Mouse (Mus musculus): ENCODE data around the gene 1110059E24Rik. TPM values are rescaled to one million over a fixed set of nuclear protein-coding genes. Genes with fewer than 3 reads are reported as not detected.

The 1110059E24Rik gene
- polyA plus RNA-seq, 1 experiment: 46.7 TPM

DNA sequence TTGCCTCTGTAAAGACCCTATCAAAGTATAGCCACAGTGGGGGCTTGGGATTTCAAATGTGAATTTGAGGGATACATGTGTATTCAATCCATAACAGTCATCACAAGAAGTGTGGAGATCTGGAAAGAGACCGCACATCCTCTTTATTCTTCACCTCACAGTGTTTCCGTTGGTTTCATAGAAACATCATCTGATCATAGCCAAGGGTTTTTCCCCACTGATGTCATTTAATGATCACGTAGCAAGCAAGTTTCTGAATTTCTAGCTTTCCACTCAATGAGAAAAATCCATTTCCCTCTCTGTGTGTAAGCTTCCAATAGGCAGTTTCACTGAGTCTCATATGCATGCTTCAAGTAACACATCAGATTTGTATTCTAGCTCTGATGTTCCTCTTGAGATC lies 103.1 kb downstream of the 1110059E24Rik start:
- TF ChIP-seq EP300 (IDR thresholded peaks at IDR 0.05; ENCODE audit: insufficient read depth, low read depth, low read length) (no peak), POLR2A (IDR thresholded peaks at IDR 0.05; ENCODE audit: insufficient read depth, low read length) (no peak), CTCF (IDR thresholded peaks at IDR 0.05; ENCODE audit: low read depth, low read length) (no peak)
- H3K36me3 ChIP-seq (ENCODE audit: control insufficient read depth, insufficient read depth, low read length, poor library complexity, severe bottlenecking): no peaks in the 10 kb centered on the region
- no peak overlapping the region for H3K9ac ChIP-seq (ENCODE audit: low read depth, poor library complexity, severe bottlenecking)

DNA sequence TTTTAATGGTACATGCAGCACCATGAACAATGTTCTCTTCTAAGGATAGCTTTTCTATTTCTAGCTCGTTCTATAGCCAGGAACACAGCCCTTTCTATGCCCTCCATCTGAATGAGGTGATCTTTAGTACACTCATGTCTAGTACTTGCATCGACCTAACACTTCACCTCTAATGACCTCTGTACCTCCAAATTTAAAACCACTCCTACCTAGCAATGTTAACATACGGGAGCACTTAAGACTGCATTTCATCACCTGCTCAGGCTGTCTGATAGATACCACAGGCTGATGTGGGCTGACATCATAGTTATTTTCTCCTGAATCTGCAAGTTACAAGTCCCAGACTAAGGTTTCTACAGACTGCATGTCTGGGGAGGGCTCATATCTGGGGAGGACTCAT lies 103.8 kb downstream of the 1110059E24Rik start:
- no peak overlapping the region for H3K27ac ChIP-seq (ENCODE audit: insufficient read depth, low read length)
- no peak overlapping the region for H3K9ac ChIP-seq (ENCODE audit: low read depth, poor library complexity, severe bottlenecking)
- no peaks in the 10 kb centered on the region for H3K36me3 ChIP-seq (ENCODE audit: control insufficient read depth, insufficient read depth, low read length, poor library complexity, severe bottlenecking)
- H3K27me3 ChIP-seq (ENCODE audit: control insufficient read depth, insufficient read depth, low read length, poor library complexity, severe bottlenecking): no peaks in the 10 kb centered on the region
- no peaks in the 10 kb centered on the region for H3K9me3 ChIP-seq (replicated peaks; ENCODE audit: control insufficient read depth, insufficient read depth, low read length, poor library complexity, severe bottlenecking)
- no peak for TF ChIP-seq POLR2A (IDR thresholded peaks at IDR 0.05; ENCODE audit: insufficient read depth, low read length)
- no peak for TF ChIP-seq EP300 (IDR thresholded peaks at IDR 0.05; ENCODE audit: insufficient read depth, low read depth, low read length)
- TF ChIP-seq CTCF (IDR thresholded peaks at IDR 0.05; ENCODE audit: low read depth, low read length): no peak
- no peaks in the 10 kb centered on the region for H3K4me1 ChIP-seq (ENCODE audit: control insufficient read depth, insufficient read depth, low read length)
- H3K4me3 ChIP-seq (ENCODE audit: low read depth, low read length): no peak overlapping the region

More for the DNA sequence above, 103.1 kb downstream of the 1110059E24Rik start:
- no peaks in the 10 kb centered on the region for H3K9me3 ChIP-seq (replicated peaks; ENCODE audit: control insufficient read depth, insufficient read depth, low read length, poor library complexity, severe bottlenecking)
- H3K27me3 ChIP-seq (ENCODE audit: control insufficient read depth, insufficient read depth, low read length, poor library complexity, severe bottlenecking): no peaks in the 10 kb centered on the region
- no peak overlapping the region for H3K27ac ChIP-seq (ENCODE audit: insufficient read depth, low read length)
- no peaks in the 10 kb centered on the region for H3K4me1 ChIP-seq (ENCODE audit: control insufficient read depth, insufficient read depth, low read length)
- no peak overlapping the region for H3K4me3 ChIP-seq (ENCODE audit: low read depth, low read length)

DNA sequence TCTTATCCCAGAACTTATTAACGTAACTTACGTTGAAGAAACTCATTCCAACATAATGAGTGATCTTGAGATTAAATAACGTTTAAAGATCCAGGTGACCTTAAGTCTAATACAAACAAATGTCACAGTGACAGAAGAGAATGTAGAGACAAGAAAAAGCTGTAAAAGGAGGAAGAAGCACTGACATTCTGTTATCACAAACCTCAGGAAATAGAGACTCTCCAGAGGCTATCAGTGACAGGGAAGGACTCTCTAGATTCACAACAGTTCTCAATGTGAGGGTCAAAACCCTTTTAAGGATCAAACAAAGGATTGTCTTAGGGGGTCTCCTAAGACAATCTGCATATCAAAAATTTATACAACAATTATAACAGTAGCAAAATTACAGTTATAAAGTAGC lies 115.7 kb downstream of the 1110059E24Rik start:
- TF ChIP-seq POLR2A (IDR thresholded peaks at IDR 0.05; ENCODE audit: insufficient read depth, low read length) (no peak), CTCF (IDR thresholded peaks at IDR 0.05; ENCODE audit: low read depth, low read length) (no peak), EP300 (IDR thresholded peaks at IDR 0.05; ENCODE audit: insufficient read depth, low read depth, low read length) (no peak)
- H3K4me3 ChIP-seq (ENCODE audit: low read depth, low read length): no peak overlapping the region
- no peaks in the 10 kb centered on the region for H3K4me1 ChIP-seq (ENCODE audit: control insufficient read depth, insufficient read depth, low read length)
- H3K27ac ChIP-seq (ENCODE audit: insufficient read depth, low read length): no peak overlapping the region
- no peaks in the 10 kb centered on the region for H3K27me3 ChIP-seq (ENCODE audit: control insufficient read depth, insufficient read depth, low read length, poor library complexity, severe bottlenecking)
- no peaks in the 10 kb centered on the region for H3K36me3 ChIP-seq (ENCODE audit: control insufficient read depth, insufficient read depth, low read length, poor library complexity, severe bottlenecking)
- H3K9ac ChIP-seq (ENCODE audit: low read depth, poor library complexity, severe bottlenecking): no peak overlapping the region
- H3K9me3 ChIP-seq (replicated peaks; ENCODE audit: control insufficient read depth, insufficient read depth, low read length, poor library complexity, severe bottlenecking): no peaks in the 10 kb centered on the region

Other genes with a start within 250 kb of the 1110059E24Rik start
- gene Gda, start 179.5 kb downstream of the 1110059E24Rik start, polyA plus RNA-seq (2011; ENCODE audit: insufficient read depth, insufficient read length, low read depth, missing spikeins): 0.20 TPM in 1 of 2 replicates, not detected in the other
- 36.6 and 36.7 TPM in 2 replicates for gene Abhd17b, start 209 bp upstream of the 1110059E24Rik start, polyA plus RNA-seq (2011; ENCODE audit: insufficient read depth, insufficient read length, low read depth, missing spikeins)
- 41.9 and 43.1 TPM in 2 replicates for gene Cemip2, start 125.4 kb upstream of the 1110059E24Rik start, polyA plus RNA-seq (2011; ENCODE audit: insufficient read depth, insufficient read length, low read depth, missing spikeins)